Mouse (Mus musculus) G1E (cell line): Measurements from ENCODE around the gene Acad11. TPM values are rescaled to one million over a fixed set of nuclear protein-coding genes. Genes with fewer than 3 reads are reported as not detected.

Experiments
- ATAC-seq: 2 replicates; pipeline ENCODE4 v1.8.0; 2016; ENCODE audit warnings: mild to moderate bottlenecking; ENCODE audit not compliant: insufficient number of reproducible peaks, poor library complexity, low FRiP score, severe bottlenecking; ENCODE audit errors: extremely low read depth
- DNase-seq: peaks from one replicate; pipeline ENCODE4 v3.0.0; 2012; ENCODE audit warnings: low spot score
- H3K27me3 ChIP-seq: 2 replicates; pipeline ENCODE4 v1.6.1; 2012; ENCODE audit warnings: mild to moderate bottlenecking, low read length, inconsistent platforms; ENCODE audit not compliant: insufficient read depth
- H3K36me3 ChIP-seq: replicated peaks from 2 replicates; pipeline ENCODE3; 2012; ENCODE audit warnings: mild to moderate bottlenecking, inconsistent platforms
- H3K4me1 ChIP-seq: 2 replicates; pipeline ENCODE4 v1.6.1; 2012; ENCODE audit warnings: low read depth, low read length, inconsistent platforms, mixed read lengths; ENCODE audit not compliant: insufficient read depth
- H3K4me3 ChIP-seq: 2 replicates; pipeline ENCODE4 v1.5.1; 2012; ENCODE audit warnings: low read depth, mild to moderate bottlenecking, inconsistent platforms, low read length, moderate library complexity, mixed read lengths
- H3K9me3 ChIP-seq: replicated peaks from 2 replicates; pipeline ENCODE4 v1.6.1; 2012; ENCODE audit warnings: inconsistent platforms
- CTCF ChIP-seq: IDR thresholded peaks from 2 replicates; pipeline ENCODE4 v1.5.1; 2012; ENCODE audit warnings: low read depth, low read length, inconsistent platforms, mixed read lengths
- GATA1 ChIP-seq: IDR thresholded peaks from 2 replicates; pipeline ENCODE4 v1.6.1; 2012; ENCODE audit warnings: borderline replicate concordance, low read length, inconsistent platforms, mixed read lengths
- GATA2 ChIP-seq: IDR thresholded peaks from 2 replicates; pipeline ENCODE4 v1.6.1; 2012; ENCODE audit warnings: low read depth, low read length, inconsistent platforms, borderline replicate concordance
- POLR2AphosphoS5 ChIP-seq: IDR thresholded peaks from 2 replicates; pipeline ENCODE4 v1.6.1; 2012; ENCODE audit warnings: low read depth, low read length, inconsistent platforms; ENCODE audit not compliant: insufficient replicate concordance
- TAL1 ChIP-seq: conservative IDR thresholded peaks from 2 replicates; pipeline ENCODE4 v1.6.1; 2012; ENCODE audit warnings: low read depth, low read length, inconsistent platforms, mixed read lengths
- polyA plus RNA-seq: library from polyadenylated mRNA; stranded (reverse); fragments of >175 nt; gene quantifications from 2 replicates; pipeline ENCODE4 v1.2.3, GENCODE M21; 2012
- total RNA-seq, 2 experiments: library from RNA; stranded (forward) in 1 of 2; stranded (reverse) in 1 of 2; fragments of 200-1000 nt in 1 of 2; fragments of >200 nt in 1 of 2; fragmentation: Nextera tagmentation in 1 of 2; gene quantifications; 2 replicates each; pipeline ENCODE4 v1.2.3; 2014 to 2017

The Acad11 gene
- total and polyA plus RNA-seq, 3 experiments = 9.8 to 32.5 (median 24.0) TPM

GRCm38 (mm10) chr9:104035261-104036015, 27.7 kb upstream of the Acad11 start:
- ATAC-seq (peak; percentile 80), DNase-seq (peak; percentile 53)
- Histone ChIP-seq H3K4me3 (no peak overlapping the region), H3K36me3 (no peaks in the 10 kb centered on the region), H3K27me3 (no peaks in the 10 kb centered on the region; the same call in 1 of the 2 replicates), H3K9me3 (no peaks in the 10 kb centered on the region), H3K4me1 (0 out of 2 replicates have a peak, but pooled peaks cover 4% of the 10 kb centered on the region)
- TF ChIP-seq CTCF = peak; percentile 57
- no peak for TF ChIP-seq GATA1
- no peak for TF ChIP-seq TAL1

- no peak for ATAC-seq
- H3K36me3 ChIP-seq = no peaks in the 10 kb centered on the region
- H3K9me3 ChIP-seq = no peaks in the 10 kb centered on the region
- DNase-seq = no peak
- TF ChIP-seq CTCF (no peak), GATA1 (no peak), POLR2AphosphoS5 (no peak), GATA2 (no peak), TAL1 (no peak)
- H3K4me3 ChIP-seq = no peak overlapping the region
- H3K27me3 ChIP-seq = peaks cover 2% of the 10 kb centered on the region; the same call in 1 of the 2 replicates
- H3K4me1 ChIP-seq = 0 out of 2 replicates have a peak, but pooled peaks cover 4% of the 10 kb centered on the region
Measured at GRCm38 (mm10) chr9:104038266-104038665, 24.9 kb upstream of the Acad11 start.

- H3K9me3 ChIP-seq = no peaks in the 10 kb centered on the region
- no peak for DNase-seq
- H3K36me3 ChIP-seq = no peaks in the 10 kb centered on the region
- no peak for TF ChIP-seq POLR2AphosphoS5
- TF ChIP-seq TAL1 = no peak
- TF ChIP-seq GATA2 = no peak
- TF ChIP-seq CTCF = no peak
- TF ChIP-seq GATA1 = no peak
- H3K27me3 ChIP-seq = peaks cover 2% of the 10 kb centered on the region; the same call in 1 of the 2 replicates
- no peak for ATAC-seq
- H3K4me1 ChIP-seq = 0 out of 2 replicates have a peak, but pooled peaks cover 4% of the 10 kb centered on the region
- no peak overlapping the region for H3K4me3 ChIP-seq
Measured at GRCm38 (mm10) chr9:104039031-104039695, 24.0 kb upstream of the Acad11 start.

GRCm38 (mm10) chr9:104039742-104040141, 23.4 kb upstream of the Acad11 start:
- Histone ChIP-seq H3K27me3 (peaks cover 2% of the 10 kb centered on the region; the same call in 1 of the 2 replicates), H3K9me3 (no peaks in the 10 kb centered on the region), H3K4me3 (no peak overlapping the region), H3K36me3 (no peaks in the 10 kb centered on the region), H3K4me1 (0 out of 2 replicates have a peak, but pooled peaks cover 4% of the 10 kb centered on the region)
- TF ChIP-seq GATA1 = no peak
- no peak for TF ChIP-seq POLR2AphosphoS5
- no peak for TF ChIP-seq TAL1
- no peak for TF ChIP-seq CTCF
- no peak for TF ChIP-seq GATA2
- no peak for DNase-seq
- no peak for ATAC-seq

- TF ChIP-seq TAL1 (no peak), POLR2AphosphoS5 (no peak), GATA1 (no peak), GATA2 (no peak), CTCF (no peak)
- H3K36me3 ChIP-seq = peaks cover 2% of the 10 kb centered on the region
- no peak for ATAC-seq
- H3K27me3 ChIP-seq = peaks cover 2% of the 10 kb centered on the region; the same call in 1 of the 2 replicates
- H3K4me3 ChIP-seq = no peak within 1 kb of the TSS
- H3K9me3 ChIP-seq = no peaks in the 10 kb centered on the region
- 0 out of 2 replicates have a peak, but pooled peaks cover 3% of the 10 kb centered on the region for H3K4me1 ChIP-seq
- no peak for DNase-seq
Measured at GRCm38 (mm10) chr9:104040362-104040761, 22.8 kb upstream of the Acad11 start, which contains the start of gene Gm28305. Gene Gm28305, plus strand, starts transcription at chr9:104040662.

- peaks cover 28% of the 10 kb centered on the region for H3K36me3 ChIP-seq
- TF ChIP-seq TAL1 = no peak
- no peak for TF ChIP-seq GATA2
- no peak for TF ChIP-seq CTCF
- no peak for TF ChIP-seq POLR2AphosphoS5
- TF ChIP-seq GATA1 = no peak
- no peak overlapping the region for H3K4me3 ChIP-seq
- no peaks in the 10 kb centered on the region for H3K9me3 ChIP-seq
- no peak for ATAC-seq
- peaks cover 2% of the 10 kb centered on the region; the same call in 1 of the 2 replicates for H3K27me3 ChIP-seq
- DNase-seq = no peak
- H3K4me1 ChIP-seq = no peaks in the 10 kb centered on the region
Measured at GRCm38 (mm10) chr9:104043676-104044075, 19.5 kb upstream of the Acad11 start.
